Mouse (Mus musculus) cerebellum, adult 11-12 months (tissue): ENCODE measurements around the gene Gatad2b.
A peak's percentile ranks its signal among the peaks of the same experiment; 100 is the strongest.

Experiments used
- DNase-seq: peaks from one replicate; pipeline ENCODE4 v3.0.0; 2022

Gatad2b gene

GRCm38 (mm10) chr3:90384851-90385375 is 91.9 kb downstream of the Gatad2b start:
- DNase-seq = no peak

- no peak for DNase-seq
Measured at GRCm38 (mm10) chr3:90386817-90387216, 93.8 kb downstream of the Gatad2b start.

DNA sequence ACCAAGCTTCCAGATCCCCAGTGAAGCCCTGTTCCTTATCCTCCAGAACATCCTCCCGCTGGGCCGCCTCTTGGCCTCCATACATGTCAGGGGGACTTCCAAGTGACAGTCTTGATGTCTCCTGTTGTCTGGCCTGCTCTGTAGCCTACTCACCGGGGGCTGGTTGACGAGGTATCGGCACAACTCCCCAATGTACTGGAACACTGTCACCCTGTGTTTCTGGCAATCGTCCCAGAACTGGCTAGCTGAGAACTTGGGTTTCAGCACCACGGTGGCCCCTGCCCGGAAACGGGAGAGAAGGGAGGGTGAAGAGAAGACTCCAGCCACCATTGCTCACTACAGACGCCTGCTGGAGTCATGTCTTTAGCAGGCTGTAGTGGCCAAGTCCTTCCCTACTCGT is 94.5 kb downstream of the Gatad2b start:
- no peak for DNase-seq

GRCm38 (mm10) chr3:90388192-90388591 is 95.2 kb downstream of the Gatad2b start:
- no peak for DNase-seq

GRCm38 (mm10) chr3:90388726-90389510 is 95.9 kb downstream of the Gatad2b start:
- DNase-seq = no peak

GRCm38 (mm10) chr3:90389511-90390490 is 96.8 kb downstream of the Gatad2b start, which contains the start of gene Slc27a3:
Gene Slc27a3 (minus strand): TSS chr3:90389938.
- peak; percentile 39 for DNase-seq

DNA sequence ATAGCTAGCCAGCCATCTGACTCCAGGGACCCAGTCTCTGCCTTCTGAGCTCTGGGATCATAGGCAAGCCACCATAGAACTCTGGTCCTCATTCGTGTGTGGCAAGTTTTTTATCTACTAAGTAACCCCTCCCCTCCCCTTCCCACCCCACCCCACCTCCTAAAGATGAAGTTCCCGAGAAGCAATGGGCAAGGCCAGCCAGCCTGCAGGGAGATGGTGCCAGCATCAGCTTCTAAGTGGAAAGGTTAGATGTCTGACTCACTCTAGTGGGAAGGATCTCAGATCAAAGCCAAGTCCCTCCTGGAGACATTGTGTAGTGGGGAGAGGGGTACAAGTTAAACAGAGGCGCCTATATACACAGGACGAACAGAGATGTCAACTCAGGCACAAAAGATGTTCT is 98.0 kb downstream of the Gatad2b start:
- DNase-seq = no peak

DNA sequence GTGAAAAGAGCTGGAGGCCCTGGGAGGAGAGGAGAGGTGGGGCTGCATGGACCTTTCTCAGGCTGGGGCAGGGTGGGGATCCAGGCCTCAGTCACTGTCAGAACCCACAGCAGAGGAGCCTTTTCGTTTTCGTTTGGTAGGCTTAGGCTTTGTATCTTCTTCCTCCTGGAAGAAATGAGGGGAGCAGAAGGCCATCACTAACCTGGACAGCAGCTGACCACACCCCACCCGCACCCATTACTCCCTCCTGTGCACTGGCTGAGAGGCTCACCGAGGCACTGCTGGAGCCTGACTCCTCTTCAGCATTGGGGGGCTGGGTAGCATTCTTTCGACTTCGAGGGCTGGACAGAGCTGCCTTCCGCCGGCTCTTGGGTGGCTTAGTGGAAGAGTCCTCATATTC is 99.0 kb downstream of the Gatad2b start:
- no peak for DNase-seq

GRCm38 (mm10) chr3:90392661-90393060 is 99.7 kb downstream of the Gatad2b start:
- no peak for DNase-seq

DNA sequence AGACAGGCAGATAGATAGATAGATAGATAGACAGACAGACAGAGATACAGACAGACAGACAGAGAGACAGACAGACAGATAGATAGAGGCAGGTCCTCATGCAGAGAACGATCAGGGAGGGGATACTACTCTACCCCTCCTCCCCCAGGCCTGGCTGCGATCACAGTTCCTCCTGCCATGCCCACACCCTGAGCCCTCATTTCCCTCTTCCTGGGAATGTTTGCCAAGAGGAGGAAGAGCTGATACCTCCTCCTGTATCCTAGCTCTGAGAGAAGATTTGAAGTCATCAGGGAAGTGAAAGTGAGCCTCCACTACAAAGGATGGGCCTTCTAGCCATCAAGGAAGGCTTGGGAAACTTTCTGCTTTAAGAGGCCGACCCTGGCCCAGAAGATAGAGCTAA is 102.7 kb downstream of the Gatad2b start:
- DNase-seq = no peak

DNA sequence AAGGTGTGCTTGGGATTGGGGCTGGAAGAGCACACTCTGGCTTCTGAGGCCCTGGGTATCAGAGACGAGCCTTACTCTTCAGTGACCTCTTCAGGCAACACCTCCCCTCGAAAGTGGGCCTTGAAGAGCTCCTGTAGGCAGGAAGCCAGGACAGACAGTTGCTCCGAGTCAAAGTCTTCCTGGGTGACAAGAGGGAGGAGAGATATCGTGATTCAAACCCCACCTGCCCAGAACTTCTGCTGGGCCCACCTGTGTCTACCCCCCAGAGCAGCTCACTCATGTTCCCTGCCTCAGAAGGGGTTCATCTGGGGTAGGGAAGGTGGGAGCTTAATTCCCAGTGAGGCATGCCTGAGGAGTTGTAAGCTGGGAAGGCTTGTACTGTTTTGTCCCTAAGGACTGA is 108.0 kb downstream of the Gatad2b start:
- no peak for DNase-seq

GRCm38 (mm10) chr3:90404121-90404520 is 111.1 kb downstream of the Gatad2b start:
- DNase-seq = no peak

GRCm38 (mm10) chr3:90404609-90405008 is 111.6 kb downstream of the Gatad2b start:
- DNase-seq = no peak

DNA sequence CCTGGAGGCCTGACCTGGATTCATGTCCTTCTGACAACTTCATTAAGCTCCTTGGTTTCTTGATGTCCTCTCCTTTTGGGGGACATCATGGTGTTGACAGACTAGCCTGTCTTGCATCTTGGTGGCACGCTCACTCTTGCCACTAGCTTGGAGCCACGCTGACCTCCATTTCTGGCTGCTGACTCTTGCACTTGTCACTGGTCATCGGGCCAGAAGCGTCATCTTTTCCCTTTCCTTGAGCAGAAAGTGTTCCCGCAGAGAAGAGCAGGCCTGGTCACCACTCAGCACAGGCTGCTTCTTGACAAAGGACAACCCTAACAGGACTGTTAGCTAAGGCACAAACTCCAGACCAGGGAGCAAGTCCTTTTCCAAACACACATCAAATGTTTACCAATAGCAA is 113.4 kb downstream of the Gatad2b start:
- no peak for DNase-seq

DNA sequence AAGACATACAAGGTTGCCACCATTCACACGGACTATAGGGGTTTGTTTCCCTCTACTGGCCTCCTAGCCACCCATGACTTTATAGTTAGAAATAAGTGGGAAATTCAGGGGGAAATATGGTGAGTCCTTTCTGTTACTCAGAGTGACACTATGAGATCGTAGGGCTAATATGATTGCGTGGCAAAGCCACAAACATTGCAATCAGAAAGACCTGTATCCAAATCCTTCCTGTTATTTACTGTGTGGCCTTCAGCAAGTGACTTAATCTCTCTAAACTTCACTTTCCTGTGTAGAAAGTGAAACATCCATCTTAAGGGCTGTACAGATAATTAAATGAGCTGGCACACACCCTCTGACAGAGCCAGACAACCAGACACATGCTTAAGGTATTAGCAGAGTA is 115.7 kb downstream of the Gatad2b start:
- no peak for DNase-seq

GRCm38 (mm10) chr3:90412312-90413010 is 119.5 kb downstream of the Gatad2b start:
- DNase-seq = peak; percentile 39

DNA sequence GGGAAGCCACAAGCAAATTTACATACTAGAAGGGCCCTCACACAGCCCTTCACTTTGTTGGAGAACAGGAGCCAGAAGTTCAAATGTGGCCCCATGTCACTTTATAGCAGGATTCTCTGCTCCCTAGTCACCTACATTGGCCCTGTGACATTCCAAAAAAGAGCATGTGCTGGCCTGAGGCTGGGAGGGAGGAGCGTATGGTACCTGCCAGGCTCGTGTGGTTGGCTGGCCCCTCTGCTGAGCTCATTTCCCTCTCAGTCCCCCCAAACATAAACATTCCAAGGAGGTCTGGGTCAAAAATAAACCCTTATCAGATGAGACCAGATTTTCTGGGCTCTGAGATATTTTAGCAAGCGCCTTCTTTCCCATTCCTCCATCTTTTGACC is 120.0 kb downstream of the Gatad2b start:
- no peak for DNase-seq
